Mouse (Mus musculus) heart, adult 2 months (tissue): ENCODE measurements at regions not wholly inside any gene's neighbourhood (a gene's known extent, or its start where the extent isn't known, plus 50 kb on each side); places are given as distances from the start of the nearest gene placed in this dataset.

ENCODE experiments used
- CTCF ChIP-seq: fragments of 200-600 bp; IDR thresholded peaks from 2 replicates; pipeline ENCODE4 v1.8.1; 2022; ENCODE audit warnings: antibody characterized with exemption, mild to moderate bottlenecking, moderate library complexity
- EP300 ChIP-seq: fragments of 200-500 bp; IDR thresholded peaks from 2 replicates; pipeline ENCODE4 v1.6.1; 2011; ENCODE audit warnings: low read depth, low read length, control low read depth; ENCODE audit not compliant: insufficient read depth
- POLR2A ChIP-seq: fragments of 200-500 bp; IDR thresholded peaks from 2 replicates; pipeline ENCODE4 v1.6.1; 2011; ENCODE audit warnings: mild to moderate bottlenecking, low read depth, low read length, control low read depth; ENCODE audit not compliant: insufficient read depth

GRCm38 (mm10) chr17:68933265-68933664, 106.8 kb downstream of the Tmem200c start:
- TF ChIP-seq CTCF (no peak), POLR2A (no peak), EP300 (no peak)
